Mouse (Mus musculus) right cerebral cortex, adult 2 months (tissue): ENCODE results near the gene Usp6nl.
A peak's percentile ranks its signal among the peaks of the same experiment; 100 is the strongest.

Experiments
- DNase-seq, 2 experiments: peaks; one replicate each; pipeline ENCODE4 v3.0.0; 2021 to 2022; ENCODE audit warnings: low spot score in 2 of 2

Gene Usp6nl

GRCm38 (mm10) chr2:6412645-6413044, 90.2 kb downstream of the Usp6nl start:
- DNase-seq: no peak

- DNase-seq: no peak
Measured at GRCm38 (mm10) chr2:6413723-6414122, 91.3 kb downstream of the Usp6nl start.

GRCm38 (mm10) chr2:6414400-6414799, 91.9 kb downstream of the Usp6nl start:
- DNase-seq: no peak

- DNase-seq: no peak
Measured at GRCm38 (mm10) chr2:6417158-6417557, 94.7 kb downstream of the Usp6nl start.

- no peak for DNase-seq
Measured at GRCm38 (mm10) chr2:6423661-6424550, 101.4 kb downstream of the Usp6nl start.

GRCm38 (mm10) chr2:6424851-6425250, 102.4 kb downstream of the Usp6nl start:
- no peak for DNase-seq

- DNase-seq: peak; percentile 68 to 72
Measured at GRCm38 (mm10) chr2:6436085-6436950, 113.9 kb downstream of the Usp6nl start.

- no peak for DNase-seq
Measured at GRCm38 (mm10) chr2:6441688-6442087, 119.2 kb downstream of the Usp6nl start.

GRCm38 (mm10) chr2:6442302-6442701, 119.8 kb downstream of the Usp6nl start:
- DNase-seq: no peak

- no peak for DNase-seq
Measured at GRCm38 (mm10) chr2:6444015-6444414, 121.5 kb downstream of the Usp6nl start.

GRCm38 (mm10) chr2:6444723-6445169, 122.3 kb downstream of the Usp6nl start:
- no peak for DNase-seq

GRCm38 (mm10) chr2:6445858-6446257, 123.4 kb downstream of the Usp6nl start:
- DNase-seq: no peak

GRCm38 (mm10) chr2:6448880-6449279, 126.4 kb downstream of the Usp6nl start:
- no peak for DNase-seq

- no peak for DNase-seq
Measured at GRCm38 (mm10) chr2:6449656-6450055, 127.2 kb downstream of the Usp6nl start.

- no peak for DNase-seq
Measured at GRCm38 (mm10) chr2:6450544-6450943, 128.1 kb downstream of the Usp6nl start.

GRCm38 (mm10) chr2:6454941-6455516, 132.6 kb downstream of the Usp6nl start:
- DNase-seq: no peak

- no peak for DNase-seq
Measured at GRCm38 (mm10) chr2:6459282-6460047, 137.0 kb downstream of the Usp6nl start.

GRCm38 (mm10) chr2:6462306-6462705, 139.8 kb downstream of the Usp6nl start:
- peak in 1 of 2 experiments; percentile 17 for DNase-seq

- no peak for DNase-seq
Measured at GRCm38 (mm10) chr2:6463772-6464661, 141.6 kb downstream of the Usp6nl start.

- no peak for DNase-seq
Measured at GRCm38 (mm10) chr2:6466396-6466795, 143.9 kb downstream of the Usp6nl start.
